Mouse (Mus musculus) myocyte (in vitro differentiated cells): ENCODE results near the gene Cdc25b. TPM values are rescaled to one million over a fixed set of nuclear protein-coding genes. Genes with fewer than 3 reads are reported as not detected.

Experiments
- H3K27me3 ChIP-seq: one replicate; pipeline ENCODE4 v1.6.1; 2011; ENCODE audit not compliant: control insufficient read depth, insufficient read depth, insufficient read length
- H3K36me3 ChIP-seq: one replicate; pipeline ENCODE4 v1.6.1; 2011; ENCODE audit not compliant: control insufficient read depth, insufficient read depth
- H3K4me2 ChIP-seq: one replicate; pipeline ENCODE4 v1.6.1; 2011; ENCODE audit warnings: low read depth, control low read depth
- H3K4me3 ChIP-seq: one replicate; pipeline ENCODE4 v1.5.1; 2011; ENCODE audit warnings: mild to moderate bottlenecking, control low read depth, moderate library complexity
- H3K79me2 ChIP-seq: one replicate; pipeline ENCODE4 v1.6.1; 2011; ENCODE audit not compliant: control insufficient read depth, insufficient read depth
- H3ac ChIP-seq: one replicate; pipeline ENCODE4 v1.6.1; 2011; ENCODE audit not compliant: control insufficient read depth, insufficient read length
- CEBPB ChIP-seq: IDR thresholded peaks from 2 replicates; pipeline ENCODE4 v1.6.1; 2011; ENCODE audit warnings: mild to moderate bottlenecking, moderate library complexity; ENCODE audit not compliant: poor library complexity, insufficient read depth, severe bottlenecking
- E2F4 ChIP-seq: IDR thresholded peaks from one replicate; pipeline ENCODE4 v1.6.1; 2011; ENCODE audit warnings: mild to moderate bottlenecking, control low read depth, moderate library complexity; ENCODE audit not compliant: insufficient read depth
- MAX ChIP-seq: IDR thresholded peaks from one replicate; pipeline ENCODE4 v1.6.1; 2011; ENCODE audit warnings: low read depth, mild to moderate bottlenecking, control low read depth
- MYOD1 ChIP-seq, 3 experiments: IDR thresholded peaks; one replicate each; pipeline ENCODE4 v1.6.1; 2011; ENCODE audit warnings: control low read depth in 2 of 3, low read depth in 2 of 3, mild to moderate bottlenecking in 2 of 3, moderate library complexity in 1 of 3; ENCODE audit not compliant: insufficient read length in 2 of 3, control insufficient read depth in 1 of 3
- MYOG ChIP-seq, 3 experiments: IDR thresholded peaks; one replicate each; pipeline ENCODE4 v1.6.1; 2011; ENCODE audit warnings: control low read depth in 2 of 3, low read depth in 2 of 3, mild to moderate bottlenecking in 2 of 3; ENCODE audit not compliant: insufficient read length in 2 of 3, control insufficient read depth in 1 of 3, insufficient read depth in 1 of 3
- POLR2A ChIP-seq: IDR thresholded peaks from one replicate; pipeline ENCODE4 v1.6.1; 2011; ENCODE audit warnings: low read depth, mild to moderate bottlenecking, control low read depth, moderate library complexity; ENCODE audit not compliant: insufficient read length
- POLR2AphosphoS2 ChIP-seq: IDR thresholded peaks from one replicate; pipeline ENCODE4 v1.6.1; 2011; ENCODE audit warnings: low read depth, control low read depth; ENCODE audit not compliant: insufficient read length
- REST ChIP-seq: IDR thresholded peaks from one replicate; pipeline ENCODE4 v1.6.1; 2011; ENCODE audit warnings: mild to moderate bottlenecking, control low read depth, moderate library complexity; ENCODE audit not compliant: insufficient read depth, insufficient read length
- SRF ChIP-seq: IDR thresholded peaks from one replicate; pipeline ENCODE4 v1.6.1; 2011; ENCODE audit warnings: low read depth; ENCODE audit not compliant: control insufficient read depth, insufficient read length
- TCF12 ChIP-seq: IDR thresholded peaks from one replicate; pipeline ENCODE4 v1.6.1; 2011; ENCODE audit warnings: mild to moderate bottlenecking, control low read depth; ENCODE audit not compliant: poor library complexity, insufficient read depth, severe bottlenecking
- USF1 ChIP-seq: IDR thresholded peaks from one replicate; pipeline ENCODE4 v1.6.1; 2011; ENCODE audit warnings: low read depth, mild to moderate bottlenecking, control low read depth, moderate library complexity
- polyA plus RNA-seq: library from polyadenylated mRNA; unstranded; fragments of >200 nt; fragmentation: generic; extraction: Trizol; gene quantifications from one replicate; pipeline ENCODE4 v1.2.1, GENCODE M21; 2012; ENCODE audit warnings: missing spikeins

Cdc25b gene
- 58.4 TPM for polyA plus RNA-seq

DNA sequence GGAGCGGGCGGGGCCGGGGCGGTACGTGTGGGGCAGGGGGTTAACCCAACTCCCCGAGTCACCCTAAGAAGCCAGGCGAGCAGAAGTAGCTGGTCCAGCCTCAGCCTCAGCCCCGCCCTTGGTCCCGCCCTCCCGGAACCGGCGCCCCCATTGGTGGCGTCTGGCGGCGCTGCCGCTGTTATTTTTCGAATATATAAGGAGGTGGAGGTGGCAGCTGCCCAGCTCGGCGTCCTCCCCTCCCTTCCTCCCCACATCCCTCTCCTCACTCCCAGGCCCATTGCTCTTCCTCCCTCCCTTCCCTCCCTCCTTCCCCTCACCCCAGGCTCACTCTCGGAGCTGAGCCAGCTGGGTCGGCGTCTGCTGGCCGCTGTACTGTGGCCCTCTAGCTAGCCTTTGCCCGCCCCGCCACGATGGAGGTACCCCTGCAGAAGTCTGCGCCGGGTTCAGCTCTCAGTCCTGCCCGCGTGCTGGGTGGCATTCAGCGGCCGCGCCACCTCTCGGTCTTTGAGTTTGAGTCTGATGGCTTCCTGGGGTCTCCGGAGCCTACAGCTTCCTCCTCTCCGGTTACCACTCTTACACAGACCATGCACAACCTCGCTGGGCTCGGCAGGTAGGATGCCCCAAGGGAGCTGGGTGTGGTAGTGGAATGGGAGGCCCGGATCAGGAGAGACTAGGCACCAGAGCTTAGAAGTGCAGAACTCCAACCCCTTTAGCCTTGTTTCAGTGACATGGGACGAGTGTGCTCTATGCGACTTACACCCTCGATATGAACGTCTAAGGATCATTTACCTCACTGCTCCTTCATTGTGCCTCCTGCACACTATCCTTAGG lies at the start of gene Cdc25b, which contains the start of gene Spef1:
Cdc25b (plus strand) TSS at position 179 of the 831 bp plus-strand sequence.
Spef1 (minus strand) TSS at position 512 of the 831 bp plus-strand sequence.
- peaks cover 5% of the 10 kb centered on the region for H3K36me3 ChIP-seq
- H3K4me2 ChIP-seq, result peak within 1 kb of the TSS; percentile 98
- H3K79me2 ChIP-seq, result peaks cover 21% of the 10 kb centered on the region
- H3K27me3 ChIP-seq, result no peaks in the 10 kb centered on the region
- TF ChIP-seq USF1 (no peak), MYOG (IDR thresholded peaks at IDR 0.05; ENCODE audit: control insufficient read depth in 1 of 3, insufficient read depth in 1 of 3, insufficient read length in 2 of 3, low read depth in 2 of 3) (peak in 1 of 3 experiments; percentile 10), POLR2A (peak; percentile 78), TCF12 (no peak), MYOD1 (IDR thresholded peaks at IDR 0.05; ENCODE audit: control insufficient read depth in 1 of 3, insufficient read length in 2 of 3, low read depth in 2 of 3) (peak in 2 of 3 experiments; percentile 43 to 60), E2F4 (peak; percentile 69), POLR2AphosphoS2 (peak; percentile 70)
- H3K4me3 ChIP-seq, result peak within 1 kb of the TSS; percentile 54
- H3ac ChIP-seq, result peak within 1 kb of the TSS; percentile 14

GRCm38 (mm10) chr2:131138296-131138695 lies 48.5 kb upstream of the Cdc25b start:
- TF ChIP-seq POLR2AphosphoS2 (no peak), MYOG (IDR thresholded peaks at IDR 0.05; ENCODE audit: control insufficient read depth in 1 of 3, insufficient read depth in 1 of 3, insufficient read length in 2 of 3, low read depth in 2 of 3) (no peak), USF1 (no peak), REST (no peak), CEBPB (no peak), TCF12 (no peak), E2F4 (no peak), SRF (no peak), POLR2A (no peak), MYOD1 (IDR thresholded peaks at IDR 0.05; ENCODE audit: control insufficient read depth in 1 of 3, insufficient read length in 2 of 3, low read depth in 2 of 3) (no peak), MAX (no peak)
- H3K79me2 ChIP-seq, result no peaks in the 10 kb centered on the region
- no peaks in the 10 kb centered on the region for H3K36me3 ChIP-seq

GRCm38 (mm10) chr2:131138760-131139159 lies 48.0 kb upstream of the Cdc25b start:
- Histone ChIP-seq H3K4me2 (no peak overlapping the region), H3ac (no peak overlapping the region), H3K4me3 (no peak overlapping the region), H3K27me3 (no peaks in the 10 kb centered on the region), H3K79me2 (no peaks in the 10 kb centered on the region), H3K36me3 (no peaks in the 10 kb centered on the region)
- TF ChIP-seq MAX, result no peak
- no peak for TF ChIP-seq POLR2AphosphoS2
- TF ChIP-seq E2F4, result no peak
- TF ChIP-seq TCF12, result no peak
- TF ChIP-seq POLR2A, result no peak
- TF ChIP-seq REST, result no peak
- TF ChIP-seq SRF, result no peak
- TF ChIP-seq MYOD1 (IDR thresholded peaks at IDR 0.05; ENCODE audit: control insufficient read depth in 1 of 3, insufficient read length in 2 of 3, low read depth in 2 of 3), result no peak
- no peak for TF ChIP-seq CEBPB

More at GRCm38 (mm10) chr2:131138296-131138695, 48.5 kb upstream of the Cdc25b start:
- H3K27me3 ChIP-seq, result no peaks in the 10 kb centered on the region
- no peak overlapping the region for H3K4me2 ChIP-seq
- no peak overlapping the region for H3K4me3 ChIP-seq
- no peak overlapping the region for H3ac ChIP-seq

- H3K79me2 ChIP-seq, result no peaks in the 10 kb centered on the region
- no peak overlapping the region for H3K4me3 ChIP-seq
- no peaks in the 10 kb centered on the region for H3K36me3 ChIP-seq
- H3K27me3 ChIP-seq, result no peaks in the 10 kb centered on the region
- no peak overlapping the region for H3K4me2 ChIP-seq
- TF ChIP-seq REST (no peak), MYOD1 (IDR thresholded peaks at IDR 0.05; ENCODE audit: control insufficient read depth in 1 of 3, insufficient read length in 2 of 3, low read depth in 2 of 3) (no peak), MAX (no peak), POLR2AphosphoS2 (no peak), MYOG (IDR thresholded peaks at IDR 0.05; ENCODE audit: control insufficient read depth in 1 of 3, insufficient read depth in 1 of 3, insufficient read length in 2 of 3, low read depth in 2 of 3) (no peak), TCF12 (no peak), POLR2A (no peak), CEBPB (no peak), SRF (no peak)
- H3ac ChIP-seq, result no peak overlapping the region
These were observed 47.5 kb upstream of the Cdc25b start for GRCm38 (mm10) chr2:131139287-131139686.
